Mouse (Mus musculus): ENCODE results near the gene Msantd3. TPM values are rescaled to one million over a fixed set of nuclear protein-coding genes. Genes with fewer than 3 reads are reported as not detected.

Gene Msantd3
- polyA plus RNA-seq, 1 experiment from 2014 or later = 2.5 TPM

DNA sequence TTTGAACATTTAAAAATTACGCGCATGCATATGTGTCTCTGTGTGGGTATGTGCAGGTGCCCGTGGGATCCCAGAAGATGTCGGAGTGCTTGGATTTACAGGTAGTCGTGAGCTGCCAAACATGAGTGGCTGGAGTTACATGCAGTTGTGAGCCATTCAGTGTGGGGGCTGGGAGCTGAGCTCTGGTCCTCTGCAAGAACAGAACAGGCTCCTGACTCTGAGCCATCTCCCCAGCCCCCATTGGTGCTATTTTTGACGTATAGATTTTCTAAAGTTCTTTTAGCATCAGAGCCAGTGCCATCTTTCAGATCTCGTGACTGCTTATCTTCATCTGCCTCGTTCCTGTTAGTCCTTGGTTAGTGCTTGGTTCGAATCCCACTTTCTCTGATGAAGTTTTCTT lies 69.8 kb downstream of the Msantd3 start:
- no peaks in the 10 kb centered on the region for H3K4me1 ChIP-seq (replicated peaks)
- no peaks in the 10 kb centered on the region for H3K9me3 ChIP-seq (replicated peaks)
- no peaks in the 10 kb centered on the region for H3K27me3 ChIP-seq
- H3K9ac ChIP-seq = no peak overlapping the region
- H3K27ac ChIP-seq (replicated peaks) = no peak overlapping the region
- H3K4me2 ChIP-seq = no peak overlapping the region
- no peak overlapping the region for H3K4me3 ChIP-seq (replicated peaks)
- no peaks in the 10 kb centered on the region for H3K36me3 ChIP-seq (replicated peaks)
- WGBS (ENCODE audit: insufficient replicate concordance) = 70% methylated on average over 9 of the region's 9 CpGs
- ATAC-seq (ENCODE audit: insufficient read depth) = no peak

DNA sequence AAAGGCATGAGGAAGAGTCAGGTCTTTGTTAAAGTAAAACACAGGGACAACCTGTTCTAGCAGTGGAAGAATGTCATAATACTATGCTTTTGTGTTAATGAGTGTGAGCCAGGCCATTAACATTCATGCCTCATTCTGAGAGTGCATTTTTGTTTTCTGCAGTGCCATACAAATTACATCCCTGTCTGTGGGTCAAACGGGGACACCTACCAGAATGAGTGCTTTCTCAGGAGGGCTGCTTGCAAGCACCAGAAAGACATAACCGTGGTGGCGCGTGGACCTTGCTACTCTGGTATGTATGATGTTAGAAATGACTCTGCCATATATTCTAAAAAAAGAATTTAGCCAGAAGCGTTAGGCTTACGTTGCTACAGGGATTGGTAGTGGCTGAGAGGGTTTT lies 70.5 kb downstream of the Msantd3 start:
- Histone ChIP-seq H3K4me1 (replicated peaks) (no peaks in the 10 kb centered on the region), H3K4me2 (no peak overlapping the region), H3K9ac (no peak overlapping the region), H3K36me3 (replicated peaks) (no peaks in the 10 kb centered on the region), H3K4me3 (replicated peaks) (no peak overlapping the region), H3K27ac (replicated peaks) (no peak overlapping the region), H3K27me3 (no peaks in the 10 kb centered on the region), H3K9me3 (replicated peaks) (no peaks in the 10 kb centered on the region)
- WGBS (ENCODE audit: insufficient replicate concordance) = 77% methylated on average over 6 of the region's 6 CpGs
- ATAC-seq (ENCODE audit: insufficient read depth) = no peak

Other genes starting within 250 kb of the Msantd3 start
- 13.4 and 14.8 TPM in 2 replicates for gene Tex10, start 66.5 kb upstream of the Msantd3 start, polyA plus RNA-seq (2015; fragmentation: Nextera tagmentation; extraction: Ambion mirVana)
- gene Tmeff1, start 45.2 kb downstream of the Msantd3 start, polyA plus RNA-seq (2015; fragmentation: Nextera tagmentation; extraction: Ambion mirVana) = 1.0 and 1.1 TPM in 2 replicates
- 0.76 and 0.84 TPM in 2 replicates for gene Cavin4, start 123.6 kb downstream of the Msantd3 start, polyA plus RNA-seq (2015; fragmentation: Nextera tagmentation; extraction: Ambion mirVana)